Mouse (Mus musculus): Measurements from ENCODE around the gene Fam163a. TPM values are rescaled to one million over a fixed set of nuclear protein-coding genes. Genes with fewer than 3 reads are reported as not detected.

Fam163a gene
- total RNA-seq, 2 experiments from 2014 or later = 0.07 to 0.19 TPM

- intact Hi-C loops (cut with DNase I) = loop anchor here (5.0 kb wide), 2 partner anchors 138 to 453 kb away; no protein-coding TSS in a partner anchor
- DNase-seq = no peak
Observed at GRCm38 (mm10) chr1:156089561-156089960, 115.3 kb downstream of the Fam163a start.

GRCm38 (mm10) chr1:156087586-156087985 lies 117.2 kb downstream of the Fam163a start:
- intact Hi-C loops (cut with DNase I) = loop anchor here (5.0 kb wide), 2 partner anchors 140 to 455 kb away; no protein-coding TSS in a partner anchor

GRCm38 (mm10) chr1:156085770-156086169 lies 119.1 kb downstream of the Fam163a start:
- intact Hi-C loops (cut with DNase I) = loop anchor here (1.0 to 5.0 kb wide), 3 partner anchors 142 to 457 kb away; no protein-coding TSS in a partner anchor
- peak; percentile 11 to 44 for DNase-seq

More at GRCm38 (mm10) chr1:156087586-156087985, 117.2 kb downstream of the Fam163a start:
- DNase-seq = no peak

GRCm38 (mm10) chr1:156084603-156085002 lies 120.2 kb downstream of the Fam163a start:
- intact Hi-C loops (cut with DNase I) = loop anchor here (5.0 kb wide), 3 partner anchors 42 to 458 kb away; no protein-coding TSS in a partner anchor
- DNase-seq = no peak

- intact Hi-C loops (cut with DNase I) = no loop called here
- DNase-seq = no peak
Observed at GRCm38 (mm10) chr1:156077655-156078054, 127.2 kb downstream of the Fam163a start.

GRCm38 (mm10) chr1:156076474-156076873 lies 128.4 kb downstream of the Fam163a start:
- intact Hi-C loops (cut with DNase I) = no loop called here
- DNase-seq = no peak

GRCm38 (mm10) chr1:156074575-156074974 lies 130.3 kb downstream of the Fam163a start:
- DNase-seq = peak in 1 of 2 experiments; percentile 23
- intact Hi-C loops (cut with DNase I) = no loop called here

- intact Hi-C loops (cut with DNase I) = no loop called here
- no peak for DNase-seq
Observed at GRCm38 (mm10) chr1:156073169-156073821, 131.5 kb downstream of the Fam163a start.

- no peak for DNase-seq
- intact Hi-C loops (cut with DNase I) = no loop called here
Observed at GRCm38 (mm10) chr1:156070106-156070505, 134.7 kb downstream of the Fam163a start.

GRCm38 (mm10) chr1:156066133-156066532 lies 138.7 kb downstream of the Fam163a start:
- DNase-seq = no peak
- intact Hi-C loops (cut with DNase I) = no loop called here

- intact Hi-C loops (cut with DNase I) = no loop called here
Observed at GRCm38 (mm10) chr1:156062193-156062592, 142.6 kb downstream of the Fam163a start.

GRCm38 (mm10) chr1:156058207-156058606 lies 146.6 kb downstream of the Fam163a start:
- intact Hi-C loops (cut with DNase I) = no loop called here
- DNase-seq = no peak

More at GRCm38 (mm10) chr1:156062193-156062592, 142.6 kb downstream of the Fam163a start:
- no peak for DNase-seq

- intact Hi-C loops (cut with DNase I) = no loop called here
Observed at GRCm38 (mm10) chr1:156046688-156047087, 158.1 kb downstream of the Fam163a start.

GRCm38 (mm10) chr1:156044211-156044611 lies 160.6 kb downstream of the Fam163a start:
- intact Hi-C loops (cut with DNase I) = loop anchor here (5.0 kb wide), 1 partner anchor 38 kb away; no protein-coding TSS in a partner anchor
- no peak for DNase-seq

More at GRCm38 (mm10) chr1:156046688-156047087, 158.1 kb downstream of the Fam163a start:
- DNase-seq = peak in 1 of 2 experiments; percentile 8

GRCm38 (mm10) chr1:156043027-156043426 lies 161.8 kb downstream of the Fam163a start:
- intact Hi-C loops (cut with DNase I) = loop anchor here (1.0 to 5.0 kb wide), 2 partner anchors 39 to 184 kb away; no protein-coding TSS in a partner anchor

GRCm38 (mm10) chr1:156042481-156042880 lies 162.3 kb downstream of the Fam163a start:
- no peak for DNase-seq
- intact Hi-C loops (cut with DNase I) = loop anchor here (5.0 kb wide), 1 partner anchor 40 kb away; no protein-coding TSS in a partner anchor

More at GRCm38 (mm10) chr1:156043027-156043426, 161.8 kb downstream of the Fam163a start:
- peak; percentile 27 to 58 for DNase-seq

GRCm38 (mm10) chr1:156041451-156042241 lies 163.2 kb downstream of the Fam163a start:
- intact Hi-C loops (cut with DNase I) = loop anchor here (5.0 kb wide), 1 partner anchor 41 kb away; no protein-coding TSS in a partner anchor
- DNase-seq = no peak

GRCm38 (mm10) chr1:156040731-156041401 lies 164.0 kb downstream of the Fam163a start:
- peak; percentile 89 to 92 for DNase-seq
- intact Hi-C loops (cut with DNase I) = loop anchor here (5.0 kb wide), 1 partner anchor 41 kb away; no protein-coding TSS in a partner anchor

GRCm38 (mm10) chr1:156039989-156040388 lies 164.8 kb downstream of the Fam163a start:
- DNase-seq = peak in 1 of 2 experiments; percentile 7

GRCm38 (mm10) chr1:156037144-156037583 lies 167.7 kb downstream of the Fam163a start:
- peak; percentile 25 to 37 for DNase-seq
- intact Hi-C loops (cut with DNase I) = no loop called here

More at GRCm38 (mm10) chr1:156039989-156040388, 164.8 kb downstream of the Fam163a start:
- intact Hi-C loops (cut with DNase I) = loop anchor here (5.0 kb wide), 1 partner anchor 42 kb away; no protein-coding TSS in a partner anchor

Data from heart, postnatal 14 days (tissue).